Mouse (Mus musculus) stomach, postnatal 0 days (tissue): Measurements from ENCODE around the gene Psmc6.

Source experiments
- CTCF ChIP-seq: IDR thresholded peaks from 2 replicates; pipeline ENCODE4 v1.5.1; 2016; ENCODE audit warnings: antibody characterized with exemption, low read depth, mild to moderate bottlenecking, moderate library complexity
- EP300 ChIP-seq: optimal IDR thresholded peaks from 2 replicates; pipeline ENCODE3; 2016; ENCODE audit warnings: antibody characterized with exemption

DNA sequence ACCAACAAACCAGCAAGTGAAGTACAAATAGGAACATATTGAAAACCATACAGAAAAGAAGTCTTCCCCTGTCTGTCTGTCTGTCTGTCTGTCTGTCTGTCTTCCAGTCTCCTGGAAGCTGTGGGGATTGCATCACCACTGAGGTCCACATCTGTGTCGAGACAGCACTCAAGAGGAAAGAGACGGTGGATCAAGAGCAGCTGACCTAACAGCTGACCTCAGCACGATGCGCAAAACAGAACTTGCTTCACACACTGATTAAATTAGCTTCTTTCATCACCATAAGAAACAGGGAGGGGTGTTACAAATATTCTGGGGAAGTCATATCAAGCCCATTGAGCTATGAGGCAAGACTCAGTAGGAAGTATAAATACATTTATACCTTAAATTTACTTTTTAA lies 38.0 kb upstream of the Psmc6 start:
- no peak for TF ChIP-seq CTCF
- TF ChIP-seq EP300 = no peak
